Mouse (Mus musculus) layer of hippocampus, adult 8-10 months (tissue): ENCODE measurements around the gene Ypel2. TPM values are rescaled to one million over a fixed set of nuclear protein-coding genes. Genes with fewer than 3 reads are reported as not detected.
A peak's percentile ranks its signal among the peaks of the same experiment; 100 is the strongest.
"Not testable (repeated sequence)": the region's sequence is repeated elsewhere in the genome, so short reads cannot be mapped to it uniquely, and the experiment has no call there.

Source experiments
- DNase-seq, 2 experiments: peaks; one replicate each; pipeline ENCODE4 v3.0.0; 2022; ENCODE audit warnings: low spot score in 2 of 2
- total RNA-seq, 4 experiments: library from RNA; stranded (reverse); gene quantifications; 2 replicates each; pipeline ENCODE4 v1.2.4; 2022

Gene Ypel2
- 10 to 100 TPM; 21.5 to 28.4 (median 24.6) TPM for total RNA-seq

GRCm38 (mm10) chr11:86993041-86994037 lies at the start of gene Ypel2:
TSS of gene Ypel2 (minus strand) at chr11:86993707.
- DNase-seq = peak; percentile 96 to 98

- DNase-seq = no peak
Measured at GRCm38 (mm10) chr11:87043052-87043451, 49.5 kb upstream of the Ypel2 start.

- DNase-seq = no peak
Measured at GRCm38 (mm10) chr11:87039307-87039963, 45.9 kb upstream of the Ypel2 start.

GRCm38 (mm10) chr11:87036180-87036579 lies 42.7 kb upstream of the Ypel2 start:
- no peak for DNase-seq

- DNase-seq = no peak
Measured at GRCm38 (mm10) chr11:87028212-87028611, 34.7 kb upstream of the Ypel2 start.

GRCm38 (mm10) chr11:87026096-87026875 lies 32.8 kb upstream of the Ypel2 start:
- no peak for DNase-seq

GRCm38 (mm10) chr11:87025351-87025750 lies 31.8 kb upstream of the Ypel2 start:
- no peak for DNase-seq

GRCm38 (mm10) chr11:87023240-87023639 lies 29.7 kb upstream of the Ypel2 start:
- DNase-seq = not testable (repeated sequence)

- DNase-seq = no peak
Measured at GRCm38 (mm10) chr11:87022765-87023164, 29.3 kb upstream of the Ypel2 start.

- no peak for DNase-seq
Measured at GRCm38 (mm10) chr11:87021551-87021950, 28.0 kb upstream of the Ypel2 start.

GRCm38 (mm10) chr11:87020449-87020848 lies 26.9 kb upstream of the Ypel2 start:
- DNase-seq = no peak

- DNase-seq = no peak
Measured at GRCm38 (mm10) chr11:87019431-87019830, 25.9 kb upstream of the Ypel2 start.

- no peak for DNase-seq
Measured at GRCm38 (mm10) chr11:87018081-87018480, 24.6 kb upstream of the Ypel2 start.

GRCm38 (mm10) chr11:87015691-87016090 lies 22.2 kb upstream of the Ypel2 start:
- DNase-seq = no peak

- peak in 1 of 2 experiments; percentile 65 for DNase-seq
Measured at GRCm38 (mm10) chr11:87010476-87010875, 17.0 kb upstream of the Ypel2 start.

GRCm38 (mm10) chr11:87007371-87007770 lies 13.9 kb upstream of the Ypel2 start:
- DNase-seq = no peak

GRCm38 (mm10) chr11:87004960-87005755 lies 11.7 kb upstream of the Ypel2 start:
- DNase-seq = no peak

- DNase-seq = peak; percentile 61 to 73
Measured at GRCm38 (mm10) chr11:87002078-87002829, 8.7 kb upstream of the Ypel2 start.

- no peak for DNase-seq
Measured at GRCm38 (mm10) chr11:87001217-87001616, 7.7 kb upstream of the Ypel2 start.

GRCm38 (mm10) chr11:86996266-86996665 lies 2.8 kb upstream of the Ypel2 start:
- no peak for DNase-seq
